Mouse (Mus musculus): Measurements from ENCODE around the gene Olfr688. TPM values are rescaled to one million over a fixed set of nuclear protein-coding genes. Genes with fewer than 3 reads are reported as not detected.

The Olfr688 gene
- polyA plus RNA-seq (2015; fragmentation: Nextera tagmentation; extraction: Ambion mirVana), result not detected in 2 replicates

DNA sequence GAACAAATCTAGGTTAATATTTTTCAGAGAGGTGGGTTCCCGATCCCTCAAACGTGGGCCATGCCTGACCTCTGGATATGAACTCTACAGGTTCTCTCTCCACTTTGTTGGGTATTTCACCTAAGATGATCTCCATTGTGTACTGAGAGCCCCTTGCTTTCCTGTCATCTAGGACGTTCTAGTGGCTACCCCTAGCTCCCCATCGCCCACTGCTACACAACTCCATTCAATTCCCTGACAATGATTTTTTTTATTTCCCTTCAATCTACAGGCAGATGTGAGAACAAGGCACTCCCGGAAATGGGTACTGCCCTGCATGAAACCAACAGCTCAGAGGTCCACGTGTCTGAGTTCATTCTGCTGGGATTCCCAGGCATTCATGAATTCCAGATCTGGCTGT lies at the start of gene Olfr688:
Gene Olfr688, plus strand, starts transcription at position 301 of the 400 bp plus-strand sequence.
- H3K4me1 ChIP-seq (replicated peaks), result no peaks in the 10 kb centered on the region
- WGBS, result 75% methylated on average over 6 of the region's 6 CpGs
- no peaks in the 10 kb centered on the region for H3K9me3 ChIP-seq
- no peaks in the 10 kb centered on the region for H3K27me3 ChIP-seq (replicated peaks)
- H3K27ac ChIP-seq, result no peak within 1 kb of the TSS
- H3K4me2 ChIP-seq (replicated peaks), result no peak within 1 kb of the TSS
- H3K9ac ChIP-seq, result no peak within 1 kb of the TSS
- no peaks in the 10 kb centered on the region for H3K36me3 ChIP-seq
- no peak within 1 kb of the TSS for H3K4me3 ChIP-seq (replicated peaks)
- no peak for ATAC-seq

DNA sequence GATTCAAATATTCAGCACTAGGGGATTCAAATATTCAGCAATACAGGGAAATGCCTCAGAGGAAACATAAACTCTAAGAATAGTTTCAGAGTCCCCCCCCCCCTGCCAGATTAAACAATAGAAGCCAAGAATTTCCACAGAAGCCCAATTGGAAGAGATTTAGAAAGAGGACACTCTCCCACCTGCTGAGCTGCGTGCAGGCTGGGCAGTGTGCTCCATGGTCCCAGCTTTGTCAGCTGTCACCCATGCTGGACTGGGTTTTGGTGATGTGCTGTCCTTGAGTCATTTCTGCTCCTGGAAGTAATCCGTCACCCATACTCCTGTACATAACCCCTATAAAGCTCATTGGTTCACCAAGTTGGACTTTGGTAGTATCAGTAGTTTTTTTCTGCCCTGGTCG lies 40.2 kb upstream of the Olfr688 start:
- Histone ChIP-seq H3K4me1 (replicated peaks) (no peaks in the 10 kb centered on the region), H3K36me3 (no peaks in the 10 kb centered on the region), H3K27me3 (replicated peaks) (no peaks in the 10 kb centered on the region), H3K9ac (no peak overlapping the region), H3K27ac (no peak overlapping the region), H3K4me2 (replicated peaks) (no peak overlapping the region), H3K4me3 (replicated peaks) (no peak overlapping the region), H3K9me3 (no peaks in the 10 kb centered on the region)
- no peak for ATAC-seq
- WGBS, result 84% methylated on average over 3 of the region's 3 CpGs

DNA sequence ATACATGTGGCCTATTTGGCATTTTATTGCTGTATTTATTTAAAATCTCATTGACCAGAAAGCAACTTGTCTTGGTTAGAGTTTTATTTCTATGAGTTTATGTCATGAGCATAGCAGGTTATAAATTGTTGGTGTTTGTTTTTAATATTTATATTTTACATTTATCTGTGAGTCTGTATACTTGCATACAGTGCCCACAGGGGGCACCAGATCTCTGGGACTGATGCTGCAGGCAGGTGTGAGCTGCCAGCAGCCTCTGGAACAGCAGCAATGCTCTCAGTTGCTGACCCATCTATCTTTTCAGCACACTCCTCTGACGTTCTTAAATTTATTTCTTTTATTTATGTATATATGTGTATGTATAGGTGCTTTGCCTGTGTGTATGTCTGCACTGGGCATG lies 39.7 kb upstream of the Olfr688 start:
- H3K27ac ChIP-seq, result no peak overlapping the region
- H3K4me1 ChIP-seq (replicated peaks), result no peaks in the 10 kb centered on the region
- no peaks in the 10 kb centered on the region for H3K36me3 ChIP-seq
- no peaks in the 10 kb centered on the region for H3K27me3 ChIP-seq (replicated peaks)
- no peak overlapping the region for H3K4me3 ChIP-seq (replicated peaks)
- no peak overlapping the region for H3K4me2 ChIP-seq (replicated peaks)
- ATAC-seq, result no peak
- 63% methylated on average over 1 of the region's 1 CpGs for WGBS
- H3K9me3 ChIP-seq, result no peaks in the 10 kb centered on the region
- H3K9ac ChIP-seq, result no peak overlapping the region

DNA sequence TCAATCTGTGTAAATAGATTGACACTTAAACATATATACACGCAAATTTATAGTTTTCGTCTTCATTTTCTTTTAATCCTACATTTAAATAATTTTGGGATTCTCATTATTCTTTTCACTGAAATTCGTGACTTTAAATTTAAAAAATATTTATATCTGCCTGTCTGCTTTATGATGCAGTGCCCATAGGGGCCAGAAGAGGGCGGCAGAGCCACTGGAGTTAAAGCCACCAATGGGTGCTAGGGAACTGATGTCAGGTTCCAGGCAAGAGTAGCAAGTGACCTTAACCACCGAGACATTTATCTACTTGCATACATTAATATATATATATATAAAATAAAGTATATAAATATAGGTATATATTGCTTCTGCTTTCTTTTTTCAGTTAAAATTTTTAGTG lies 31.2 kb upstream of the Olfr688 start:
- WGBS, result 61% methylated on average over 5 of the region's 5 CpGs
- Histone ChIP-seq H3K36me3 (no peaks in the 10 kb centered on the region), H3K4me3 (replicated peaks) (no peak overlapping the region), H3K4me2 (replicated peaks) (no peak overlapping the region), H3K27me3 (replicated peaks) (no peaks in the 10 kb centered on the region), H3K9ac (no peak overlapping the region), H3K4me1 (replicated peaks) (no peaks in the 10 kb centered on the region), H3K9me3 (no peaks in the 10 kb centered on the region), H3K27ac (no peak overlapping the region)
- ATAC-seq, result no peak

DNA sequence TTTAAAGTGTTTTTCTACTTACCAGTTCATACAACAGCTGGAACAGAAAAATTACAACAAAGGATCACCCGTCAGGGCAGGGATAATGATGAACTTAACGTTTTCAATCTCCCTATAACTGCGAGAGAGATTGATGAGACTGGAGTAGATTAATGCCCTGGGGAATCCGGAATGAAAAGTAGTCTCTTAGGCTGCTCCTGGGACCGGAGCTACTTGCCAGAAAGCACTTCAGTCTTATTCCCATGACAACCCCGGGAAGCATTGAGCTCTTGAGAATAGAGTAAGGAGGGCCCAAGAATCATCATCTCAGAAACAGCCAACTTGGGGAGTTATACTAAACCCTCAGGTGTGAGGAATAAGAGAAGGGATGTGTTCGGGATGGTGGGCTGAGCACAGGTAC lies 15.5 kb upstream of the Olfr688 start:
- Histone ChIP-seq H3K36me3 (no peaks in the 10 kb centered on the region), H3K4me2 (replicated peaks) (no peak overlapping the region), H3K9me3 (no peaks in the 10 kb centered on the region), H3K4me1 (replicated peaks) (no peaks in the 10 kb centered on the region), H3K27me3 (replicated peaks) (no peaks in the 10 kb centered on the region), H3K27ac (no peak overlapping the region), H3K9ac (no peak overlapping the region), H3K4me3 (replicated peaks) (no peak overlapping the region)
- ATAC-seq, result no peak
- 74% methylated on average over 7 of the region's 7 CpGs for WGBS

DNA sequence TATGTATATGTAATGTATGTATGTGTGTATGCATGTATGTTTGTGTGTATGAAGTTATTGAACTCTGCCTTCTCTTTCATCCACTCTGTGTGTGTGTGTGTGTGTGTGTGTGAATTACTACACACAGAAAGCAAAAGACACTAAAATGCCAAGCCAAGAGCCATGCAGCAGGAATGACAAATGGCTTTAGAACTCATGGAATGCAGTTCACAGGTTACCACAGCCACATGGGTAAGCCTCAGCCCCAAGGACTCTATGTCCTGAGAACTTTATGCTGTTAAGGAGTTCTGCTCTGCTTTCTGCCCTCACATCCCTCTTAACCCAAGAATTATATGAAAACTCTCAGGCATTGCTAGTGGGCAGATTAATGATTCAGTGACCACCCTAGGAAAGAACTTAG lies 2.2 kb downstream of the Olfr688 start:
- no peaks in the 10 kb centered on the region for H3K9me3 ChIP-seq
- H3K4me3 ChIP-seq (replicated peaks), result no peak overlapping the region
- no peaks in the 10 kb centered on the region for H3K36me3 ChIP-seq
- no peak for ATAC-seq
- no peaks in the 10 kb centered on the region for H3K27me3 ChIP-seq (replicated peaks)
- H3K4me2 ChIP-seq (replicated peaks), result no peak overlapping the region
- H3K9ac ChIP-seq, result no peak overlapping the region
- H3K27ac ChIP-seq, result no peak overlapping the region
- H3K4me1 ChIP-seq (replicated peaks), result no peaks in the 10 kb centered on the region

DNA sequence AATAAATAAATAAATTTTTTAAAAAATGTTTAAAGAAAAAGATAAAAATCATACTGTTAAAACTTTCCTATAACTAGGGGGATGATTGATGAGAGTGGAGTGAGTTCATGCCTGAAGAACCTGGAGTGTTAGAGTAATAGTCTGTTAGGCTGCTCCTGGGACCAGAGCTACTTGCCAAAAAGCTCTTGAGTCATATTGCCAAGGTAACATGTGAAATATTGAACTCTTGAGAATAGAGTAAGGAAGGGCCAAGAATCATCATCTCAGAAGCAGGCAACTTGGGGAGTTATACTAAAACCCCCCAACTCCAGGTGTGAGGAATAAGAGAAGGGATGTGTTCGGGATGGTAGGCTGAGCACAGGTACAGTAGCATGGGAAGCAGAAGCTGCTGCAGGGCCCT lies 23.0 kb downstream of the Olfr688 start, which contains the start of gene Olfr689:
Gene Olfr689, plus strand, starts transcription at position 301 of the 400 bp plus-strand sequence.
- H3K36me3 ChIP-seq, result no peaks in the 10 kb centered on the region
- H3K9me3 ChIP-seq, result no peaks in the 10 kb centered on the region
- no peaks in the 10 kb centered on the region for H3K4me1 ChIP-seq (replicated peaks)
- no peak within 1 kb of the TSS for H3K9ac ChIP-seq
- H3K4me2 ChIP-seq (replicated peaks), result no peak within 1 kb of the TSS
- H3K27me3 ChIP-seq (replicated peaks), result no peaks in the 10 kb centered on the region
- no peak for ATAC-seq
- no peak within 1 kb of the TSS for H3K4me3 ChIP-seq (replicated peaks)
- no peak within 1 kb of the TSS for H3K27ac ChIP-seq
- 86% methylated on average over 1 of the region's 1 CpGs for WGBS

DNA sequence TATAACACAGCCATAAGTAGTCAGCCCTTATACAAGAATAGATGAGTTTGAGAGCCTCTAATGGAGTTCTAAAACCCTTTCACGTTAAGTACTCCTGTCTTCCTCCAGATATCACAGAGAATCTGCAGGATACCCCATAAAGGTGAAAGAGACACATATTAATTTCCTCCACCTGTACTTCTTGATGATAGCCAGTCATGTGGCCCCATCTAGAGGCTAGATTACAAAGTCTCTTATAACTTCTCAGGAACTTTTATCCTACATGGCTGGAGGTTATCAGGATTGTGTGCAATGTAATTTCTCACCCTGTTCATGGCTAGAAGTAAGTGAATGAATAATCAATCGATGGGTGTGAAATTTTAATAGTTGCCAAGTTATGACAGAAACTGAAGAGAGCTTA lies 37.4 kb downstream of the Olfr688 start:
- Histone ChIP-seq H3K4me1 (replicated peaks) (no peaks in the 10 kb centered on the region), H3K9me3 (no peaks in the 10 kb centered on the region), H3K27me3 (replicated peaks) (no peaks in the 10 kb centered on the region), H3K4me2 (replicated peaks) (no peak overlapping the region), H3K9ac (no peak overlapping the region), H3K36me3 (no peaks in the 10 kb centered on the region), H3K4me3 (replicated peaks) (no peak overlapping the region), H3K27ac (no peak overlapping the region)
- 65% methylated on average over 2 of the region's 2 CpGs for WGBS
- ATAC-seq, result no peak

DNA sequence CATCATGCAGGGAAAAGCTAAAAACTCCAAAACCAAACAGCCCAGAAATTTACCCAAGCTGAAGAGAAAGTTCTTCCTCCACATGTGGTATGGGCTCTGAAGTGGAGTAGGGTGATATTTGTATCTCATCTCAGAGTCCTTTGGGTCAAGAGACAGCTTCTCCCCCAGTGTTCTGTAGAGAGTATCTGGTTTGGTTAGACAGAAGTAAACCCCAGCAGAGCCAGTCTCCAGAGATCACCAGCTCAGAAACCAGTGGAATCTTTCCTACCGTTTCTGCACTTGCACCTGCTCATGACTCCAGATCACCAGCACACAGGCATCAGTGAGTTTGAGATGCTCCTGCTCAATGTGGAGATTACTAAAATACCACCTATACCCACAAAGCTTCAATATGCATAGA lies 46.1 kb downstream of the Olfr688 start, which contains the start of gene Olfr690:
Gene Olfr690, minus strand, starts transcription at position 101 of the 400 bp plus-strand sequence.
- Histone ChIP-seq H3K4me3 (replicated peaks) (no peak within 1 kb of the TSS), H3K27ac (no peak within 1 kb of the TSS), H3K9ac (no peak within 1 kb of the TSS), H3K9me3 (no peaks in the 10 kb centered on the region), H3K4me2 (replicated peaks) (no peak within 1 kb of the TSS), H3K36me3 (no peaks in the 10 kb centered on the region), H3K4me1 (replicated peaks) (no peaks in the 10 kb centered on the region), H3K27me3 (replicated peaks) (no peaks in the 10 kb centered on the region)
- no peak for ATAC-seq
- 82% methylated on average over 1 of the region's 1 CpGs for WGBS

Other genes with a start within 250 kb of the Olfr688 start
- not detected in 2 replicates for gene Olfr677, start 236.7 kb upstream of the Olfr688 start, polyA plus RNA-seq (2015; fragmentation: Nextera tagmentation; extraction: Ambion mirVana)
- not detected in 2 replicates for gene Olfr678, start 223.6 kb upstream of the Olfr688 start, polyA plus RNA-seq (2015; fragmentation: Nextera tagmentation; extraction: Ambion mirVana)
- gene Olfr679, start 206.9 kb upstream of the Olfr688 start, polyA plus RNA-seq (2015; fragmentation: Nextera tagmentation; extraction: Ambion mirVana), result not detected in 2 replicates
- gene Olfr680-ps1, start 195.3 kb upstream of the Olfr688 start, polyA plus RNA-seq (2015; fragmentation: Nextera tagmentation; extraction: Ambion mirVana), result not detected in 2 replicates
- not detected in 2 replicates for gene Olfr681, start 171.3 kb upstream of the Olfr688 start, polyA plus RNA-seq (2015; fragmentation: Nextera tagmentation; extraction: Ambion mirVana)
- gene Olfr683, start 141.1 kb upstream of the Olfr688 start, polyA plus RNA-seq (2015; fragmentation: Nextera tagmentation; extraction: Ambion mirVana), result not detected in 2 replicates
- not detected in 2 replicates for gene Olfr684, start 124.4 kb upstream of the Olfr688 start, polyA plus RNA-seq (2015; fragmentation: Nextera tagmentation; extraction: Ambion mirVana)
- gene Olfr685, start 102.1 kb upstream of the Olfr688 start, polyA plus RNA-seq (2015; fragmentation: Nextera tagmentation; extraction: Ambion mirVana), result not detected in 2 replicates
- gene Olfr686, start 80.6 kb upstream of the Olfr688 start, polyA plus RNA-seq (2015; fragmentation: Nextera tagmentation; extraction: Ambion mirVana), result not detected in 2 replicates
- not detected in 2 replicates for gene Olfr689, start 23.1 kb downstream of the Olfr688 start, polyA plus RNA-seq (2015; fragmentation: Nextera tagmentation; extraction: Ambion mirVana)
- gene Olfr690, start 46.0 kb downstream of the Olfr688 start, polyA plus RNA-seq (2015; fragmentation: Nextera tagmentation; extraction: Ambion mirVana), result not detected in 2 replicates
- gene Olfr691, start 54.2 kb downstream of the Olfr688 start, polyA plus RNA-seq (2015; fragmentation: Nextera tagmentation; extraction: Ambion mirVana), result not detected in 2 replicates
- gene Olfr692, start 80.1 kb downstream of the Olfr688 start, polyA plus RNA-seq (2015; fragmentation: Nextera tagmentation; extraction: Ambion mirVana), result not detected in 2 replicates
- not detected in 2 replicates for gene Gm5901, start 86.9 kb downstream of the Olfr688 start, polyA plus RNA-seq (2015; fragmentation: Nextera tagmentation; extraction: Ambion mirVana)
- 39.6 and 45.9 TPM in 2 replicates for gene Fam160a2, start 112.0 kb downstream of the Olfr688 start, polyA plus RNA-seq (2015; fragmentation: Nextera tagmentation; extraction: Ambion mirVana)
- gene Cnga4, start 116.5 kb downstream of the Olfr688 start, polyA plus RNA-seq (2015; fragmentation: Nextera tagmentation; extraction: Ambion mirVana), result not detected in 2 replicates
- 0.08 and 0.24 TPM in 2 replicates for gene Cckbr, start 137.6 kb downstream of the Olfr688 start, polyA plus RNA-seq (2015; fragmentation: Nextera tagmentation; extraction: Ambion mirVana)
- 93.1 and 95.0 TPM in 2 replicates for gene Cavin3, start 194.2 kb downstream of the Olfr688 start, polyA plus RNA-seq (2015; fragmentation: Nextera tagmentation; extraction: Ambion mirVana)

Data from intestine, embryonic 15.5 days (tissue).